Mouse (Mus musculus): ENCODE results near the gene Tlr5. TPM values are rescaled to one million over a fixed set of nuclear protein-coding genes. Genes with fewer than 3 reads are reported as not detected.

Gene Tlr5
- polyA plus RNA-seq, 1 experiment from 2014 or later: 0.24 TPM

DNA sequence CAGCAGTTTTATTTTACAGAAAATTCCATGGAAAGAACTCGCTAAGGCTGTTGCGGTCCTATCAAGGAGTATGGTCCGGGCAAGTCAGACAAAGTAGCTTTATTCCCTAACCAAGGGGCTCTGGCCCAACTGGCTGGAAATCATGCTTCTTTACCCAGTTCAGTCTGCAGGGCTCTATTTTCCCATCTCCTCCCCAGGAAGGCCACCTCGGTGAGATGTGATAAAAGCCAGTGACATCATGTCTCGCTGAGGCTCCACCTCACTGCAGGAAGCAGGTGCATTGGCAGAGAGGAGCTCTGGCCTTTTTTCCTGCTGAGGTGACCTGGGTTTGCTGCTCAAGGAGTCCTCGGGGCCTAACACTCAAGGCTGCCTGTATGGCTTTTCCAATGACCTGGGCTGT lies 26.1 kb downstream of the Tlr5 start:
- Histone ChIP-seq H3K9me3 (ENCODE audit: control insufficient read depth, low read length) (no peaks in the 10 kb centered on the region), H3K9ac (replicated peaks; ENCODE audit: low read depth, low read length) (no peak overlapping the region), H3K4me2 (ENCODE audit: low read depth, low read length) (no peak overlapping the region), H3K4me3 (ENCODE audit: low read depth, low read length) (no peak overlapping the region), H3K4me1 (ENCODE audit: control insufficient read depth, insufficient read depth, low read length) (0 out of 2 replicates have a peak, but pooled peaks cover 4% of the 10 kb centered on the region), H3K36me3 (ENCODE audit: control insufficient read depth, insufficient read depth, low read length) (no peaks in the 10 kb centered on the region), H3K27ac (ENCODE audit: low read depth, low read length) (no peak overlapping the region), H3K27me3 (ENCODE audit: control insufficient read depth, insufficient read depth, low read length) (no peaks in the 10 kb centered on the region)
- WGBS: 76% methylated on average over 6 of the region's 6 CpGs
- ATAC-seq (ENCODE audit: low read depth): no peak

DNA sequence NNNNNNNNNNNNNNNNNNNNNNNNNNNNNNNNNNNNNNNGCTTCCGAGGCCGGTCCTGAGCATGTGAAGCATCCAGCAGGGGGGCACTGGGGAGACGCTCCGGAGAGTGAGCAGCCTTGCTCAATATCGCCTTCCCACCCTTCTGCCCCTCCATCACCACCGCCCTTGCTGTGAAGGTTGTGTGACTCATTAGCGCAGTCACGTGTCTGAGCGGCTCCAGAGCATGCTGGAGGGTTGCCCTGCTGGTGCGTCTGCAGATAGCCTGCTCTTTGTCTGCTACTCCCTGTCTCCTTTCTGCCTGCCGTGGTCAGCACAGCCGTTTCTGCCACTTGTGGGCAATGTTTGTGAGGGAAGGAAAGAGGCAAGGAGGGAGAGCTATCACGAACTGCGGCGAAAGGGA lies 28.4 kb downstream of the Tlr5 start:
- 0 out of 2 replicates have a peak, but pooled peaks cover 4% of the 10 kb centered on the region for H3K4me1 ChIP-seq (ENCODE audit: control insufficient read depth, insufficient read depth, low read length)
- H3K27me3 ChIP-seq (ENCODE audit: control insufficient read depth, insufficient read depth, low read length): no peaks in the 10 kb centered on the region
- ATAC-seq (ENCODE audit: low read depth): peak; percentile 98
- H3K9ac ChIP-seq (replicated peaks; ENCODE audit: low read depth, low read length): peak overlapping the region; percentile 46
- no peaks in the 10 kb centered on the region for H3K36me3 ChIP-seq (ENCODE audit: control insufficient read depth, insufficient read depth, low read length)
- H3K27ac ChIP-seq (ENCODE audit: low read depth, low read length): no peak overlapping the region
- H3K4me3 ChIP-seq (ENCODE audit: low read depth, low read length): peak overlapping the region; percentile 21; the same call in 1 of the 2 replicates
- no peaks in the 10 kb centered on the region for H3K9me3 ChIP-seq (ENCODE audit: control insufficient read depth, low read length)
- peak overlapping the region; percentile 52 for H3K4me2 ChIP-seq (ENCODE audit: low read depth, low read length)
- 0% methylated on average over 13 of the region's 15 CpGs for WGBS

DNA sequence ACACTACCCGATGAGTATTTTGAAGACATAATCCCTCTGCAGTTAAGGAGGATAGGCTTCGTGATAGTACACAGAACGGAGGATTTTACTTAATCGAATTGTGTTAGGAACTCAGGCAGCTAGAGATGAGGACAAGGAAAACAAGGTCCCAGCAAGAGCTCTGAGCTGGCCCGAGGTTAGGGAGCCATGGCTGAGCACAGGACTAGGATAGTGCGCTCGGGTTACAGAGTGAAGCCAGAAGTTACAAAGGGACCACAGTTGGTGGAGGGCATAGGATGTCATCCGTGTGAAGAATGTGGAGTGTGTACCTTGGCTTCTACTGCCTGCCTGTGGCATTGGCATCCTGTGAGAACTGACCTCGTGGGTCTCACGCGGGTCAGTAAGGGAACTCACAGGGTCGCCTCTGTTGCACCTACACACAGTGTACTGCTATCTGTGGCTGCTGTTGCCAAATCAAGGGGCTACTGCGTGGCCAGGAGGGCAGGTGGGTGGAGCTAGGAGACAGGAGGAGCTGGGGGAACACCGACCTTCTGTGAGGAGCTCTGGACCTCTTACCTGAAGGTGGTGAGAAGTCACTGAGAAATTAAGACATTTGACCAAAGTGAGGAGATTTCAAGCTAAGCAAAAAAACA lies 29.0 kb downstream of the Tlr5 start:
- Histone ChIP-seq H3K9ac (replicated peaks; ENCODE audit: low read depth, low read length) (peak overlapping the region; percentile 46; the same call in 1 of the 2 replicates), H3K27me3 (ENCODE audit: control insufficient read depth, insufficient read depth, low read length) (no peaks in the 10 kb centered on the region), H3K9me3 (ENCODE audit: control insufficient read depth, low read length) (no peaks in the 10 kb centered on the region), H3K27ac (ENCODE audit: low read depth, low read length) (no peak overlapping the region), H3K4me3 (ENCODE audit: low read depth, low read length) (peak overlapping the region; percentile 21; the same call in 1 of the 2 replicates), H3K4me2 (ENCODE audit: low read depth, low read length) (peak overlapping the region; percentile 52), H3K36me3 (ENCODE audit: control insufficient read depth, insufficient read depth, low read length) (no peaks in the 10 kb centered on the region), H3K4me1 (ENCODE audit: control insufficient read depth, insufficient read depth, low read length) (0 out of 2 replicates have a peak, but pooled peaks cover 4% of the 10 kb centered on the region)
- peak; percentile 41; the same call in 1 of the 2 replicates for ATAC-seq (ENCODE audit: low read depth)
- 64% methylated on average over 14 of the region's 14 CpGs for WGBS

DNA sequence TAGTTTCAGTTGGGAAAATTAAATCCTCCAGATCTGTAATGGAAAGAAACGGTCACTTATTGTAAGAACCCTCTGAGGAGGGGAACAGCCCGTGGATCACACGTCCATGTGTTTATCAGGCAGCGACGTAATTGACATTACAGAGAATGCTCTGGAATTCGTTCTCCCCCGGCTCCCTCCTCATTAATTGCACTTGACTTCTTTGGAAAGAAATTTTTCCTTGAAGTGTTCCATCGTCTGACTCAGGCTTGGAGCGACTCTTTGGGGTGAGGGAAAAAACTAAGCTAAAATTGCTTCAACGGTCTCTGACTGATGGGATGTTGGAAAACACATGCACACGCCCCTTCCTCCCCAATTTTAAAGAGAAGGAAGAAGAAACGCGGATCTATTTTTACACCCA lies 31.7 kb downstream of the Tlr5 start:
- no peak for ATAC-seq (ENCODE audit: low read depth)
- 0 out of 2 replicates have a peak, but pooled peaks cover 4% of the 10 kb centered on the region for H3K4me1 ChIP-seq (ENCODE audit: control insufficient read depth, insufficient read depth, low read length)

DNA sequence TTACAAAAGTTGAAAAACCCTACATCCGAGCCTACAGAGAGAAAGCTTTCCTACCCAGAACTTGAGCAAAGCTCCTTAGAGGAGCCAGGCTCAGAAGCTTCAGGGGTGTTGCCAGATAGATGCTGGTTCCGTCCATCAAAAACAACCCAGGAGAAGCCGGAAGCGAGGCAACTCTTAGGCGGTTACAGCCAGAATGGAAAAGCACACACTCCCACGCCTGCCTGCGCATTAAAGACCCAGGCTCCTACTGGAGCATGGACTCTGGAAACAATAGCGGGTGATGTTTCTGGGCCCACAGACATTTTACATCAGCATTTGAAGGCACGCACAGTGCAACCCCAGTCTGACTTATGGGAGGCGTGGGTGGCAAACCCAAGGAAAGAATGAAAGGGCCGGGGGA lies 32.2 kb downstream of the Tlr5 start:
- Histone ChIP-seq H3K4me1 (ENCODE audit: control insufficient read depth, insufficient read depth, low read length) (0 out of 2 replicates have a peak, but pooled peaks cover 4% of the 10 kb centered on the region), H3K36me3 (ENCODE audit: control insufficient read depth, insufficient read depth, low read length) (no peaks in the 10 kb centered on the region), H3K4me2 (ENCODE audit: low read depth, low read length) (no peak overlapping the region), H3K9ac (replicated peaks; ENCODE audit: low read depth, low read length) (no peak overlapping the region), H3K27me3 (ENCODE audit: control insufficient read depth, insufficient read depth, low read length) (no peaks in the 10 kb centered on the region), H3K27ac (ENCODE audit: low read depth, low read length) (no peak overlapping the region), H3K9me3 (ENCODE audit: control insufficient read depth, low read length) (no peaks in the 10 kb centered on the region), H3K4me3 (ENCODE audit: low read depth, low read length) (no peak overlapping the region)
- WGBS: 85% methylated on average over 11 of the region's 11 CpGs
- ATAC-seq (ENCODE audit: low read depth): no peak

More for the DNA sequence above, 31.7 kb downstream of the Tlr5 start:
- H3K36me3 ChIP-seq (ENCODE audit: control insufficient read depth, insufficient read depth, low read length): no peaks in the 10 kb centered on the region
- WGBS: 69% methylated on average over 13 of the region's 13 CpGs
- H3K9me3 ChIP-seq (ENCODE audit: control insufficient read depth, low read length): no peaks in the 10 kb centered on the region
- H3K9ac ChIP-seq (replicated peaks; ENCODE audit: low read depth, low read length): no peak overlapping the region
- H3K27ac ChIP-seq (ENCODE audit: low read depth, low read length): no peak overlapping the region
- H3K27me3 ChIP-seq (ENCODE audit: control insufficient read depth, insufficient read depth, low read length): no peaks in the 10 kb centered on the region
- H3K4me3 ChIP-seq (ENCODE audit: low read depth, low read length): no peak overlapping the region
- no peak overlapping the region for H3K4me2 ChIP-seq (ENCODE audit: low read depth, low read length)

DNA sequence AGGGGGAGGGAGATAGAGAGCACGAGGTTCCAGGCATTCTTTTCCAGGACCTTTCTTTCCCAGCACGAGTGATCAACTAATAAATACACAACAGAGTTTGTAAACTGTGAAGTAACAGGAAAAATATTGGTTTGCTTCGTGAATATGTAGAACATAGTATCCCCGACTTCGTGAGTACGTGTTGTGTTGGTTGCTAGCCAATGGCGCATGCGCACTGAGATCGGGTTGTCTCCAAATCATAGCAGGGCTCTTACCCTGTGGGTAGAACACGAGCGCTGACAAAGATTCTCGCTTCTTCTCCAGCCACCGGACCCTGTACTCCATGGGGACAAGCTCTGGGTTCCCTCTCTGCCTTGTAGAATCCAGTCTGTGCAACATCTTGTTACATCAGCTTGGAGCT lies 33.2 kb downstream of the Tlr5 start:
- no peak overlapping the region for H3K27ac ChIP-seq (ENCODE audit: low read depth, low read length)
- no peak for ATAC-seq (ENCODE audit: low read depth)
- no peak overlapping the region for H3K4me3 ChIP-seq (ENCODE audit: low read depth, low read length)
- H3K4me1 ChIP-seq (ENCODE audit: control insufficient read depth, insufficient read depth, low read length): 0 out of 2 replicates have a peak, but pooled peaks cover 4% of the 10 kb centered on the region
- H3K4me2 ChIP-seq (ENCODE audit: low read depth, low read length): no peak overlapping the region
- H3K27me3 ChIP-seq (ENCODE audit: control insufficient read depth, insufficient read depth, low read length): no peaks in the 10 kb centered on the region
- 90% methylated on average over 13 of the region's 13 CpGs for WGBS
- no peaks in the 10 kb centered on the region for H3K36me3 ChIP-seq (ENCODE audit: control insufficient read depth, insufficient read depth, low read length)
- H3K9me3 ChIP-seq (ENCODE audit: control insufficient read depth, low read length): no peaks in the 10 kb centered on the region
- H3K9ac ChIP-seq (replicated peaks; ENCODE audit: low read depth, low read length): no peak overlapping the region

DNA sequence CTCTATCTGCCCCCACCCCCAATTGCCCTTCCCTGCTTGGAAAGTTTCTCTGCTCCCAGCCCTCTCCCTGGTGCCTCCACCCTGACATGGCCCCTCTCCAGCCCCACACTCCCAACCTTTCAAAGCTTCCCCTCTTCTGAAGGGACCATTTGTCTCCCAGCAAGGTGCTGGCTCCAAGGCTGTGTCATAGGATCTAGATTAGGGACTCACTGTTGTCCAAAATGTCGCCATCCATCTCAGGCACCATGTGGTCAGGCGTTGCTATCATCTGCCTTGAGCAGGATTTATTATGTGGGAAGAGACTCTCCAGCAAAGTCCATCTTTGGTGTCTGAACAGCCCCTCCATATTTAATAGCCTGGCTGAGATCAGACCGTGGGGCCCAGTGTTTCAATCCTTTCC lies 34.1 kb downstream of the Tlr5 start:
- Histone ChIP-seq H3K36me3 (ENCODE audit: control insufficient read depth, insufficient read depth, low read length) (no peaks in the 10 kb centered on the region), H3K27me3 (ENCODE audit: control insufficient read depth, insufficient read depth, low read length) (no peaks in the 10 kb centered on the region), H3K9ac (replicated peaks; ENCODE audit: low read depth, low read length) (no peak overlapping the region), H3K4me1 (ENCODE audit: control insufficient read depth, insufficient read depth, low read length) (0 out of 2 replicates have a peak, but pooled peaks cover 2% of the 10 kb centered on the region), H3K9me3 (ENCODE audit: control insufficient read depth, low read length) (no peaks in the 10 kb centered on the region), H3K27ac (ENCODE audit: low read depth, low read length) (no peak overlapping the region), H3K4me2 (ENCODE audit: low read depth, low read length) (no peak overlapping the region), H3K4me3 (ENCODE audit: low read depth, low read length) (no peak overlapping the region)
- ATAC-seq (ENCODE audit: low read depth): no peak
- WGBS: 68% methylated on average over 3 of the region's 3 CpGs

DNA sequence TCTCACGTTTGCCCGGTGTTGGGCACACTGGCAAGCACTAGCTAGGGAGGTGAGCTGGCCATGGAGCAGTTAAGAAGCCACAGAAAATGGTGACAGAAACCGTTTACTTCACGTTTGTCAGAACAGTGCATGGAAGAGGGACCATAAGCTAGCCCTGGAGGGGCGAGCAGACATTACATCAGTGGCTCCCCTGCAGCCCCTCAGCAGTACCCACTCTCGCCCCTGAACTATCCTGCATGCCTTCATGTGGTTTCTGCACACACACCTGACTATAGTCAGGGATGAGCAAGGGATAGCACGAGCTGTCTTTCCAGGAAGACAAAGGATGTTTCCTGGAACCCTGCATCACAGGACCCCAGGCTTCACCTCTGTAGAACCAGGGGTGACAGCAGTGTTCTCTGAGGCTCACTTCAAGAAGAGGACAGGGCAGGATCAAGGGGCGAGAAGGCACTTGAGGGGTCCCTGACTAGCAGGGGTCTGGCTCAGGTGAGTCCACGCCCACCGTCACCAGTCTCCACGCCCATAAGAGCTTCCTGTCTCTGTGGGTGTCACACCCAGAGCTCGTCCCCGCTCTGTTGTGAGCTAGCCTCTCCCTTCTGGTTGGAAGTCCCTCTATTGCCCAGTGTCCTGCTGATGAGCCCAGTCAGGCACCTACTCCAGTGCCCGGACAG lies 35.6 kb downstream of the Tlr5 start:
- Histone ChIP-seq H3K4me2 (ENCODE audit: low read depth, low read length) (no peak overlapping the region), H3K36me3 (ENCODE audit: control insufficient read depth, insufficient read depth, low read length) (no peaks in the 10 kb centered on the region), H3K27ac (ENCODE audit: low read depth, low read length) (no peak overlapping the region), H3K9ac (replicated peaks; ENCODE audit: low read depth, low read length) (no peak overlapping the region), H3K4me1 (ENCODE audit: control insufficient read depth, insufficient read depth, low read length) (no peaks in the 10 kb centered on the region), H3K4me3 (ENCODE audit: low read depth, low read length) (no peak overlapping the region), H3K9me3 (ENCODE audit: control insufficient read depth, low read length) (no peaks in the 10 kb centered on the region), H3K27me3 (ENCODE audit: control insufficient read depth, insufficient read depth, low read length) (no peaks in the 10 kb centered on the region)
- ATAC-seq (ENCODE audit: low read depth): no peak
- 81% methylated on average over 14 of the region's 14 CpGs for WGBS

Data from neural tube, embryonic 14.5 days (tissue).